Mouse (Mus musculus) neural tube, embryonic 11.5 days (tissue): ENCODE measurements around the gene Zfp655. TPM values are rescaled to one million over a fixed set of nuclear protein-coding genes. Genes with fewer than 3 reads are reported as not detected.
A peak's percentile ranks its signal among the peaks of the same experiment; 100 is the strongest.
"Not testable (repeated sequence)": the region's sequence is repeated elsewhere in the genome, so short reads cannot be mapped to it uniquely, and the experiment has no call there.

Experiments used
- ATAC-seq: fragments of 200-750 bp; cut with Nextera tagmentation; 2 replicates; pipeline ENCODE4 v1.8.0; 2017; ENCODE audit warnings: moderate number of reproducible peaks, mild to moderate bottlenecking, moderate TSS enrichment, moderate library complexity; ENCODE audit not compliant: insufficient read depth, low FRiP score, low TSS enrichment
- DNase-seq: peaks from one replicate; pipeline ENCODE4 v3.0.0-alpha.2; 2015; ENCODE audit warnings: low spot score
- H3K27ac ChIP-seq: fragments of 300-500 bp; sonication (generic); 2 replicates; pipeline ENCODE4 v1.5.1; 2014; ENCODE audit warnings: low read depth, mild to moderate bottlenecking, low read length
- H3K27me3 ChIP-seq: fragments of 300-500 bp; sonication (generic); 2 replicates; pipeline ENCODE4 v1.6.1; 2014; ENCODE audit warnings: mild to moderate bottlenecking, low read length, mixed read lengths; ENCODE audit not compliant: control insufficient read depth, insufficient read depth
- H3K36me3 ChIP-seq: fragments of 300-500 bp; sonication (generic); 2 replicates; pipeline ENCODE4 v1.6.1; 2014; ENCODE audit warnings: mild to moderate bottlenecking, low read length, moderate library complexity, mixed read lengths; ENCODE audit not compliant: control insufficient read depth, insufficient read depth
- H3K4me1 ChIP-seq: fragments of 300-500 bp; sonication (generic); 2 replicates; pipeline ENCODE4 v1.6.1; 2014; ENCODE audit warnings: low read length, mixed read lengths; ENCODE audit not compliant: control insufficient read depth, insufficient read depth
- H3K4me2 ChIP-seq: fragments of 300-500 bp; sonication (generic); 2 replicates; pipeline ENCODE4 v1.6.1; 2014; ENCODE audit warnings: low read depth, mild to moderate bottlenecking, moderate library complexity
- H3K4me3 ChIP-seq: fragments of 300-500 bp; sonication (generic); 2 replicates; pipeline ENCODE4 v1.5.1; 2014; ENCODE audit warnings: low read depth, low read length
- H3K9ac ChIP-seq: fragments of 300-500 bp; sonication (generic); 2 replicates; pipeline ENCODE4 v1.6.1; 2014; ENCODE audit warnings: mild to moderate bottlenecking, low read length
- H3K9me3 ChIP-seq: fragments of 300-500 bp; sonication (generic); 2 replicates; pipeline ENCODE4 v1.6.1; 2016; ENCODE audit warnings: low read length; ENCODE audit not compliant: control insufficient read depth
- WGBS: fragments of 180-500 bp; shearing (Covaris S2); extraction: QIAGEN DNeasy Blood & Tissue Kit; methylation state at CpG from one replicate; pipeline ENCODE4 v1.1.7; 2014; 5-methylcytosine and 5-hydroxymethylcytosine counted together
- polyA plus RNA-seq: library from polyadenylated mRNA; unstranded; fragments of >200 nt; fragmentation: Nextera tagmentation; extraction: Ambion mirVana; gene quantifications from 2 replicates; pipeline ENCODE4 v1.2.1, GENCODE M21; 2014

Zfp655 gene
- polyA plus RNA-seq, 1 experiment from 2014 or later = 43.3 TPM

DNA sequence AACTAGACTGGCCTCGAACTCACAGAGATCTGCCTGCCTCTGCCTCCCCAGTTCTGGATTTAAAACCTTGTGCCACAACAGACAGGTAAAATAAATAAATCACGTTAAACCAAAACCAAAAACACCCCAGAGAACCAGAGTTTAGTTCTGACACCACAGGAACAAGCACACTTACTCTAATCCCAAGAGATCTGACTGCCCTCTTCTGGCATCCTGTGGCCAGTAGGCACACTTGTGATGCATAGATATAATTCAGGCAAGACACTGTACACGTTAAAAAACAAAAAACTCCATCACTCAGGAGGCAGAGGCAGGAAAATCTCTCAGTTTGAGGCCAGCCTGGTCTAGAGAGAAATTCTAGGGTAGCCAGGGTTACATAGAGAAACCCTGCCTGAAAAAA, 29.1 kb upstream of the Zfp655 start:
- no peaks in the 10 kb centered on the region for H3K27me3 ChIP-seq
- no peak overlapping the region for H3K27ac ChIP-seq
- no peak overlapping the region for H3K4me3 ChIP-seq
- no peaks in the 10 kb centered on the region for H3K9me3 ChIP-seq
- 49% methylated on average over 3 of the region's 3 CpGs for WGBS
- DNase-seq = no peak
- no peak overlapping the region for H3K9ac ChIP-seq
- H3K4me2 ChIP-seq = no peak overlapping the region
- peaks cover 15% of the 10 kb centered on the region for H3K4me1 ChIP-seq
- no peaks in the 10 kb centered on the region for H3K36me3 ChIP-seq
- no peak for ATAC-seq

DNA sequence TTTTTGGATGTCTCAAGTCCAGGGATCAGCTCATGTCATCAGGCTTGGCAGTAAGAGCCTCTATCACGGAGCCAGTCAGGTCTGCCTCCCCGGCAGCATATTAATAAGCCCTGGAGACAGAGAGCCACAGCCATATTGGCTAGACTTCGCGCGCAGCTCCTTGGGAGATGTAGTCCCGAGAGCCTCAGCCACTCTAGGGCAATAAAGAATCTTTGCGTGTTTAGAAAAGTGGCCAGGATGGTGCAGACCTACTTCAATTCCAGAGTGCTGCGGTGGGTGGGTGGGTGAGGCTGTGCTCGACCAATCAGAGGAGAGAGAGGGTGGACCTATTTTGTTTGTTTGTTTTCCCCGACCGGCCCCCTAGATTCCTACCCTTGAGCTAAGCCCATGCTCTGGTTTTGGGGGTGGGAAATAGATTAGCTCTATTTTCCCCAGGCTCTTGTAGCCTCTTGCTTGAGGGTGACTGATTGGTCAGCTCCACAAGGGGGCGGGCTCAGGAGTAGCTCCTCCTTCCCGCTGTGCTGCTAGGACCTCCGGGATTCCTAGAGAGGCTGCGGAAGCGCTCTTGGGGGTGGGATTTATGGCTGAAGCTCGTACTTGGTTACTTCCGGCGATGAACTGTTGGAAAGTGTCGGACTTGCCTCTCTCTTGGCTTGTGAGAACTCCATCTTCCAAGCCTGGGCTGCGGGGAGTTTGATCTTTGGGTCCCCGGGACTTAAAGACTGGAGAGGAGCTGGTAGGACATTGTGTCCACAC, 27.4 kb upstream of the Zfp655 start, which contains the start of gene Zkscan5:
Gene Zkscan5 (plus strand): TSS at position 627 of the 756 bp plus-strand sequence.
- Histone ChIP-seq H3K4me3 (peak within 1 kb of the TSS; percentile 58), H3K36me3 (no peaks in the 10 kb centered on the region), H3K27ac (peak within 1 kb of the TSS; percentile 51), H3K9ac (peak within 1 kb of the TSS; percentile 62), H3K4me2 (peak within 1 kb of the TSS; percentile 54), H3K27me3 (no peaks in the 10 kb centered on the region), H3K9me3 (no peaks in the 10 kb centered on the region), H3K4me1 (peaks cover 15% of the 10 kb centered on the region)
- under 1% methylated on average over 22 of the region's 22 CpGs for whole genome bisulfite sequencing
- peak; percentile 95 for DNase-seq
- ATAC-seq = peak; percentile 93

DNA sequence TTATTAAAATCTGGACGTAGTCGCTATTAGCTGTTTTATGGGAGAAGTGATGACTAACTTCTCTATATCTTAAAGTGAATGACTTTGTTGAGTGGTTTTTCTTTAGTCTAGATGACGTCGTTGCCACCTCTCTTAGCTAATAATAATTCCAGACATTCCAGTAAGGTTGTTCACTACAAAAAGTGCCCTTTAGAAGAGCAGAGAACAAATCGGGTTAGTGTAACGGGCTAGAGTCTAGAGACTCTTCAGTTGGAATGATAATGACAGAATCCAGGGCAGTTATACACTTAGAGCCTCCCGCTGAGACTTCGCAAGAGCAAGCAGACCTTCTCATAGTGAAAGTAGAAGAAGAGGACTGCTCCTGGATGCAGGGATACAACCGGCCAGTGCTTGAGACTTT, 26.5 kb upstream of the Zfp655 start:
- Histone ChIP-seq H3K4me1 (peaks cover 15% of the 10 kb centered on the region), H3K27ac (no peak overlapping the region), H3K36me3 (no peaks in the 10 kb centered on the region), H3K4me3 (peak overlapping the region; percentile 58), H3K9ac (peak overlapping the region; percentile 10; the same call in 1 of the 2 replicates), H3K27me3 (no peaks in the 10 kb centered on the region), H3K9me3 (no peaks in the 10 kb centered on the region), H3K4me2 (peak overlapping the region; percentile 54)
- WGBS = 22% methylated on average over 9 of the region's 9 CpGs
- DNase-seq = no peak
- no peak for ATAC-seq

DNA sequence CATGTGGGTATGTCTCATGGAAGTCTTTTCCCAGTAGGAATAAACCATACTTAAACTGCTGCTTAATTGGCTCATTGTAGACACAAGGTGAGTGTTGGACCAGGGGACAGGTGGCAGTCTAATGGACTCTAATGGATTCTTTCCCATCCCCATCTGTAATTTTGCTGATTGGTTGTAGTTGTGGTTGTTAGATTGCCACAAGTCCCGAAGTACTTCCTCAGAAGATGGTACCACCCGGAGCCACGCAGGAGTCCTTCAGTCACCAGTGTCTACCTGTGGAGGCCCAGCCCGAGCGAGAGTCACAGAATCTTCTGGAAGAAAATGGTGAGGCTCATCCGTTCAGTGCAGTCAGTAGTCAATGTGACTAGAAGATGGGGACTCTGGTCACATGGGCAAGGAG, 24.1 kb upstream of the Zfp655 start:
- H3K4me1 ChIP-seq = peaks cover 6% of the 10 kb centered on the region
- no peak overlapping the region for H3K4me2 ChIP-seq
- ATAC-seq = no peak
- WGBS = 97% methylated on average over 6 of the region's 6 CpGs
- no peaks in the 10 kb centered on the region for H3K9me3 ChIP-seq
- peaks cover 5% of the 10 kb centered on the region; the same call in 1 of the 2 replicates for H3K36me3 ChIP-seq
- no peak overlapping the region for H3K9ac ChIP-seq
- no peaks in the 10 kb centered on the region for H3K27me3 ChIP-seq
- H3K4me3 ChIP-seq = no peak overlapping the region
- H3K27ac ChIP-seq = no peak overlapping the region
- no peak for DNase-seq

DNA sequence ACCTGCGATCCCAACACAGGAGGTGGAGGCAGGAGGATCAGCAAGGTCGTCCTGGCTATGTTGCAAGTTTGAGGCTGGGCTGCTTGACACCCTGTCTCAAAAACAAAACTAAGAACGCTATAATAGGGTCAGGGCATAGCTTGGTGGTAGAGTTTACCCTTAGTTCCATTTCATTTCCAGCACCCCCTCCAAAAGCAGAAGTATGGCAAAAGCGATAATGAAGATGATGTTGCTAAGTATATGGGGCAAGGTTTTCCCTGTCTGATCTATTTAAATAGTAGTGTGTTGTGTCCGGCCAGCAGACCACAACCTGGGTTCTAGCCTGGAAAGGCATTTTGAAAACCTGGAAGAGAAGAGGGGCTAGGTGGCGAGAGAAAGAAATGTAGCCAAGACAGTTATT, 23.6 kb upstream of the Zfp655 start:
- ATAC-seq = no peak
- no peak overlapping the region for H3K27ac ChIP-seq
- no peak overlapping the region for H3K4me2 ChIP-seq
- no peaks in the 10 kb centered on the region for H3K27me3 ChIP-seq
- no peaks in the 10 kb centered on the region for H3K9me3 ChIP-seq
- DNase-seq = no peak
- 84% methylated on average over 5 of the region's 6 CpGs for WGBS
- H3K36me3 ChIP-seq = peaks cover 5% of the 10 kb centered on the region; the same call in 1 of the 2 replicates
- no peak overlapping the region for H3K9ac ChIP-seq
- no peak overlapping the region for H3K4me3 ChIP-seq
- peaks cover 6% of the 10 kb centered on the region for H3K4me1 ChIP-seq

DNA sequence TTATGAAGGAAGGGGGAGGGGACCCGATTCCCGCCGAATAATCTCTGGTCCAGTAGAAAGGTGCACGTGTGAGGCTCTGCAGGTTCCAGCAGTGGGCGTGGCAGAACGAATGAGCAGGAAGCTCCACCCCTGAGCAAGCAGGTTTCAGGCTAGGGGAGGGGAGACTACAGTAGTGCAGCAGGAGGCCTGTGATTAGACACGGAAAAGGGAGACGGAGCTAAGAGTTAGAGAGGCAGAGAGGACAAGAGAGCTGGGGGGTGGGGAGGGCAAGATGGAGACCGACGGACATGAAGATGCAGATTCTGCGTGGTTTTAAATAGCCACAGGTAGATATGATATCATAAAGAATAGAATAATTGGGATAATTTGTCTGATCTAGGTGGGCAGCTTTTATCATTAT, 23.1 kb upstream of the Zfp655 start:
- WGBS = 41% methylated on average over 11 of the region's 11 CpGs
- H3K36me3 ChIP-seq, DNase-seq: not testable (repeated sequence)

DNA sequence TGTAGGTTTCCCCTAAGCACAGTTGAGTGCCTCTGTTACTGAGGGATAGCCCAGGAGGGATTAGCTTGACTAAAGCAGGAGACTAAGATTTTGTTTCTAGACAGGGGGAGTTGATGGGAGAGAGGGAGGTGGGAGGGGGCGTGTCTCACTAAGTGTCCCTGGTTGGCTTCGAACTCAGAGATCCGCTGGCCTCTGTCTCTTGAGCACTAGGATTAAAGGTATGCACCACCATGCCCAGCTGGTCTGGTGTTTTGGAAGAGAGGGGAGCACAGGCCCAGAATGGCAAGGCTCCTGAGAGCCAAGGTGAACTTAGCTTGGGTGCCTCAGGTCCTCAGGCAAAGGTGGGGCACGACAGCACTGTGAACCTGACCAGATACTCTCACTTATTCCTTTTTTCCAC, 20.2 kb upstream of the Zfp655 start:
- Histone ChIP-seq H3K4me2 (no peak overlapping the region), H3K36me3 (peaks cover 7% of the 10 kb centered on the region)
- no peak for ATAC-seq

More for the DNA sequence above, 23.1 kb upstream of the Zfp655 start:
- not testable (repeated sequence) for H3K27me3 ChIP-seq, H3K27ac ChIP-seq, H3K9ac ChIP-seq, ATAC-seq, H3K4me1 ChIP-seq, H3K9me3 ChIP-seq, H3K4me2 ChIP-seq, H3K4me3 ChIP-seq

DNA sequence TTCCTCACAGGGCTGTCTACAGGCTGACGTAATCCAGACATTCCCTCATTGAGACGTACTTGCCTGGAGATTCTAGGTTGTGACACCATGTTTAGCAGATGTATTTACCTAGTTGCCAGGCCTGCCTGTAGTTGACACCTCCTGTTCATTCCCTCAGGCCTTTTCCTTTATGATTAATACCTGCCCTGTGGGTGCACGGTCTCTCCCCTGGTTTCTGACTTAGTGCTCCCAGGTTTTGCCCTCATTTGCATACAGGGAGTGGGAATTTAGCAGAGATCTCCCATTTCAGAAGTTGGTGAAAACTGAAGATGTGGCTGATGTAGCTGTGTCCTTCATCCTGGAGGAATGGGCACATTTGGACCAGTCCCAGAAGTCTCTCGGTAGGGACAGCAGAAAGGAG, 19.3 kb upstream of the Zfp655 start:
- Histone ChIP-seq H3K4me3 (no peak overlapping the region), H3K4me1 (no peaks in the 10 kb centered on the region), H3K9me3 (no peaks in the 10 kb centered on the region), H3K36me3 (peaks cover 7% of the 10 kb centered on the region), H3K9ac (no peak overlapping the region), H3K27me3 (no peaks in the 10 kb centered on the region), H3K27ac (no peak overlapping the region), H3K4me2 (no peak overlapping the region)
- DNase-seq (no peak), ATAC-seq (no peak)
- 91% methylated on average over 4 of the region's 4 CpGs for WGBS

More for the DNA sequence above, 20.2 kb upstream of the Zfp655 start:
- Histone ChIP-seq H3K4me1 (no peaks in the 10 kb centered on the region), H3K4me3 (no peak overlapping the region), H3K9ac (no peak overlapping the region), H3K27ac (no peak overlapping the region), H3K9me3 (no peaks in the 10 kb centered on the region), H3K27me3 (no peaks in the 10 kb centered on the region)
- no peak for DNase-seq
- WGBS = 91% methylated on average over 4 of the region's 4 CpGs

DNA sequence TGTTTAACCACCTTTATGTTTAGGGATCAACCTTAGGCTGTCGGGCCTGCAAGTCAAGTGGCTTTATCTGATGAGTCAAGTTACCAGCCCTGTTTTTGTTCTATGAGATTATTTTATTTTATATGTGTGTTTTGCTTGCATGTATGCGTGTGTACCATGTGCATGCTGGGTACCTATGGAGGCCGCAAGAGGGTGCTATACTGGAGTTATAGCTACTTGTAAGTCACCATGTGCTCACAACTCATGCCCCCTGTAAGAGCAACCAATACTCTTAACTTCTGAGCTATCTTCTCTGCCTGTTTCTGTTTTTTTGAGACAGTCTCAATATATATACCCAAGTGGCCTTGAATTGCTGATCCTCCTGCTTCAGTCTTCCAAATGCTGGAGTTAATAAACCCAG, 18.0 kb upstream of the Zfp655 start:
- H3K27ac ChIP-seq = no peak overlapping the region

More for the DNA sequence above, 18.0 kb upstream of the Zfp655 start:
- DNase-seq (no peak), ATAC-seq (no peak)
- H3K27me3 ChIP-seq = no peaks in the 10 kb centered on the region
- H3K36me3 ChIP-seq = peaks cover 7% of the 10 kb centered on the region
- WGBS = 89% methylated on average over 3 of the region's 3 CpGs
- H3K4me3 ChIP-seq = no peak overlapping the region
- H3K9me3 ChIP-seq = no peaks in the 10 kb centered on the region
- no peaks in the 10 kb centered on the region for H3K4me1 ChIP-seq
- H3K4me2 ChIP-seq = no peak overlapping the region
- H3K9ac ChIP-seq = no peak overlapping the region
